In genomic region chr2:155806548-155806947, GRCm38 (mm10) we compare ENCODE assay signal across 14 mouse cellular contexts. TPM values are rescaled to one million over a fixed set of nuclear protein-coding genes. Genes with fewer than 3 reads are reported as not detected.
DNase-seq lines count a peak whose midpoint lies in the region; ATAC-seq and TF ChIP-seq lines count a peak whose summit lies in the region.
"Had no signal": no experiment of that assay in that cellular context is flagged by ENCODE, and none has a peak within 500 bp of the region (broad histone marks: within the 10 kb centered on the region; RNA-seq: fewer than 3 reads in every experiment).

No protein-coding gene starts in this region.

- peak; percentile 63 to 81 for DNase-seq in heart, adult 18-20 months
- no peak for DNase-seq in heart, postnatal 25 days (ENCODE audit: low spot score)
- no peak for DNase-seq in Patski (ENCODE audit: low read depth, low spot score)
- DNase-seq in cerebellum, adult 8-10 months = peak; percentile 88
- DNase-seq in lung, postnatal 10 days = peak; percentile 51
- no peak for DNase-seq in left cerebral cortex, adult 2 months (ENCODE audit: extremely low spot score in 1 of 2, low spot score in 2 of 2)
- no peak for DNase-seq in kidney, adult 9 months
- DNase-seq: kidney, adult 18-20 months; thymus, postnatal 14 days had no signal

- no peak for TF ChIP-seq CTCF in Patski (IDR thresholded peaks at IDR 0.05)
- no peak for TF ChIP-seq CTCF in left cerebral cortex, adult 2 months (IDR thresholded peaks at IDR 0.05)

- no peak overlapping the region for H3K27ac ChIP-seq in left cerebral cortex, adult 2 months
- H3K27ac ChIP-seq: embryonic facial prominence, embryonic 15.5 days; limb, embryonic 13.5 days; macrophage had no signal

- peak; percentile 45 for ATAC-seq in Patski
- no peak for ATAC-seq in inflammation-experienced regulatory T-cells, adult 6 months

- CTCF ChIA-PET in Patski (lab: Charles Lee) = no interaction called here

- POLR2A ChIA-PET in Patski (lab: Charles Lee) = interaction anchor here (1.5 kb wide), 1 partner anchor 11 kb away, joined by 3 read pairs; no protein-coding TSS in a partner anchor

- H3K4me3 ChIP-seq in left cerebral cortex, adult 2 months = no peak overlapping the region
- H3K4me3 ChIP-seq: embryonic facial prominence, embryonic 15.5 days; limb, embryonic 13.5 days had no signal

- in situ Hi-C loops in Patski (cut with MboI; ENCODE audit: low pct_unique_long_range_greater_than_20kb) = no loop called here

- H3K27me3 ChIP-seq in Patski = no peaks in the 10 kb centered on the region
- H3K27me3 ChIP-seq: embryonic facial prominence, embryonic 15.5 days; limb, embryonic 13.5 days had no signal

- intact Hi-C loops in heart, postnatal 25 days (cut with DNase I) = no loop called here
- intact Hi-C loops in left cerebral cortex, adult 2 months (cut with DNase I) = no loop called here

RNA-seq across cellular contexts. Expression of gene BC029722, which starts 12.7 kb away (rescaled TPM):
- total RNA-seq in heart, adult 18-20 months (2021) = 10 to 100 TPM; 31.4 to 34.4 TPM
- 10 to 100 TPM; 24.8 to 25.7 TPM for total RNA-seq in heart, postnatal 25 days (2021)
- 49.6 TPM for polyA plus RNA-seq in Patski (2021)
- 10 to 100 TPM; 12.6 to 16.8 (median 15.9) TPM for polyA plus RNA-seq in inflammation-experienced regulatory T-cells, adult 6 months (2017; shearing (Covaris generic))
- total RNA-seq in left cerebral cortex, adult 2 months (2021) = 10 to 100 TPM; 53.1 to 56.8 TPM

RNA-seq across cellular contexts. Expression of gene Eif6, which starts 20.2 kb away (rescaled TPM):
- 10 to 100 TPM; 59.2 to 65.6 TPM for total RNA-seq in heart, adult 18-20 months (2021)
- 10 to 100 TPM; 51.1 to 52.0 TPM for total RNA-seq in heart, postnatal 25 days (2021)
- polyA plus RNA-seq in Patski (2021) = 170 TPM
- polyA plus RNA-seq in inflammation-experienced regulatory T-cells, adult 6 months (2017; shearing (Covaris generic)) = 10 to 100 TPM; 65.0 to 78.8 (median 71.9) TPM
- 10 to 100 TPM; 67.0 to 71.0 TPM for total RNA-seq in left cerebral cortex, adult 2 months (2021)

RNA-seq across cellular contexts. Expression of gene Fam83c, which starts 28.1 kb away (rescaled TPM):
- total RNA-seq in heart, adult 18-20 months (2021) = not detected
- total RNA-seq in heart, postnatal 25 days (2021) = not detected
- 0.10 TPM for polyA plus RNA-seq in Patski (2021)
- polyA plus RNA-seq in inflammation-experienced regulatory T-cells, adult 6 months (2017; shearing (Covaris generic)) = not detected
- not detected for total RNA-seq in left cerebral cortex, adult 2 months (2021)
- total RNA-seq: monocyte, adult 5-6 weeks had no signal
- polyA plus RNA-seq: macrophage had no signal

RNA-seq across cellular contexts. Expression of gene Mmp24, which starts 31.4 kb away (rescaled TPM):
- not detected for total RNA-seq in heart, adult 18-20 months (2021)
- total RNA-seq in heart, postnatal 25 days (2021) = under 1 TPM in 1 of 2 experiments, not detected in 1; 0.08 TPM
- polyA plus RNA-seq in Patski (2021) = 0.05 TPM
- not detected for polyA plus RNA-seq in inflammation-experienced regulatory T-cells, adult 6 months (2017; shearing (Covaris generic))
- total RNA-seq in left cerebral cortex, adult 2 months (2021) = 10 to 100 TPM; 35.6 to 37.8 TPM
- total RNA-seq: monocyte, adult 5-6 weeks had no signal

RNA-seq across cellular contexts. Expression of gene Procr, which starts 55.6 kb away (rescaled TPM):
- total RNA-seq in heart, adult 18-20 months (2021) = 1 to 10 TPM; 2.4 to 4.8 TPM
- 1 to 10 TPM; 3.5 to 4.7 TPM for total RNA-seq in heart, postnatal 25 days (2021)
- polyA plus RNA-seq in Patski (2021) = 4.5 TPM
- polyA plus RNA-seq in inflammation-experienced regulatory T-cells, adult 6 months (2017; shearing (Covaris generic)) = under 1 TPM in 1 of 3 experiments, not detected in 2; 0.23 TPM
- total RNA-seq in left cerebral cortex, adult 2 months (2021) = 1 to 10 TPM; 1.2 to 1.4 TPM
- total RNA-seq: monocyte, adult 5-6 weeks had no signal

Comparison
In these comparisons a context has a peak if more than half of its experiments do, and no peak if none do; other contexts are left out.
1. DNase-seq: peak in heart, adult 18-20 months (2 of 2), cerebellum, adult 8-10 months (single experiment) and lung, postnatal 10 days (single experiment); none in heart, postnatal 25 days (single experiment), Patski (single experiment), left cerebral cortex, adult 2 months (0 of 2) and kidney, adult 9 months (single experiment).